In genomic region chr13:24831353-24832130, GRCm38 (mm10) we compare ENCODE assay signal across 8 mouse cellular contexts. TPM values are rescaled to one million over a fixed set of nuclear protein-coding genes. Genes with fewer than 3 reads are reported as not detected.
DNase-seq lines count a peak whose midpoint lies in the region; ATAC-seq and TF ChIP-seq lines count a peak whose summit lies in the region.

TSS of gene Acot13 (minus strand) at chr13:24831540.
TSS of gene Tdp2 (plus strand) at chr13:24831679.

- TF ChIP-seq CTCF in bone marrow macrophage, adult 2 months (IDR thresholded peaks at IDR 0.05; ENCODE audit: low read depth, low read length), result no peak
- TF ChIP-seq CTCF in embryonic fibroblast, embryonic 13.5 days (IDR thresholded peaks at IDR 0.05; ENCODE audit: borderline replicate concordance, insufficient read depth, low read length), result no peak

- H3K36me3 ChIP-seq in heart, embryonic 10.5 days, result peaks cover 5% of the 10 kb centered on the region
- peaks cover 6% of the 10 kb centered on the region; the same call in 1 of the 2 replicates for H3K36me3 ChIP-seq in kidney, embryonic 15.5 days

- WGBS in heart, embryonic 10.5 days, result under 1% methylated on average over 88 of the region's 90 CpGs
- under 1% methylated on average over 90 of the region's 90 CpGs for WGBS in kidney, embryonic 15.5 days

- no peaks in the 10 kb centered on the region for H3K27me3 ChIP-seq in heart, embryonic 10.5 days (ENCODE audit: insufficient read depth, poor library complexity, severe bottlenecking)
- no peaks in the 10 kb centered on the region for H3K27me3 ChIP-seq in kidney, embryonic 15.5 days

- H3K9me3 ChIP-seq in heart, embryonic 10.5 days, result no peaks in the 10 kb centered on the region
- no peaks in the 10 kb centered on the region for H3K9me3 ChIP-seq in kidney, embryonic 15.5 days (replicated peaks)

- H3K27ac ChIP-seq in bone marrow macrophage, adult 2 months (ENCODE audit: insufficient read depth, low read depth, low read length), result peak within 1 kb of the TSS; percentile 89
- peak within 1 kb of the TSS; percentile 30 for H3K27ac ChIP-seq in embryonic fibroblast, embryonic 13.5 days (ENCODE audit: insufficient read depth, low read length)
- peak within 1 kb of the TSS; percentile 97 for H3K27ac ChIP-seq in heart, embryonic 10.5 days
- peak within 1 kb of the TSS; percentile 97 for H3K27ac ChIP-seq in kidney, embryonic 15.5 days

- peak; percentile 97 for ATAC-seq in kidney, embryonic 15.5 days (replicated peaks; ENCODE audit: low FRiP score)
- peak; percentile 89 for ATAC-seq in monocyte, adult 5-6 weeks (replicated peaks; ENCODE audit: insufficient number of reproducible peaks, low FRiP score, low TSS enrichment, poor library complexity, severe bottlenecking)

- DNase-seq in A20 (ENCODE audit: low read depth, low spot score) (peak; percentile 98), liver (peak; percentile 100)
- DNase-seq in heart, embryonic 10.5 days (ENCODE audit: low spot score), result peak; percentile 99
- DNase-seq in spleen, postnatal 4 days (ENCODE audit: low spot score in 2 of 2), result peak; percentile 93 to 98

- H3K4me3 ChIP-seq in bone marrow macrophage, adult 2 months (ENCODE audit: insufficient read depth, low read length), result peak within 1 kb of the TSS; percentile 76
- peak within 1 kb of the TSS; percentile 96 for H3K4me3 ChIP-seq in embryonic fibroblast, embryonic 13.5 days (ENCODE audit: insufficient read depth, low read length)
- peak within 1 kb of the TSS; percentile 98 for H3K4me3 ChIP-seq in heart, embryonic 10.5 days
- H3K4me3 ChIP-seq in kidney, embryonic 15.5 days (replicated peaks), result peak within 1 kb of the TSS; percentile 85

- peak within 1 kb of the TSS; percentile 91 for H3K9ac ChIP-seq in kidney, embryonic 15.5 days

- TF ChIP-seq POLR2A in bone marrow macrophage, adult 2 months (IDR thresholded peaks at IDR 0.05; ENCODE audit: borderline replicate concordance, low read depth, low read length), result peak; percentile 67; the same call in 1 of the 2 replicates
- peak; percentile 84 for TF ChIP-seq POLR2A in embryonic fibroblast, embryonic 13.5 days (IDR thresholded peaks at IDR 0.05; ENCODE audit: low read depth, low read length)

- H3K4me2 ChIP-seq in kidney, embryonic 15.5 days, result peak within 1 kb of the TSS; percentile 65

- peaks cover 13% of the 10 kb centered on the region for H3K4me1 ChIP-seq in bone marrow macrophage, adult 2 months (ENCODE audit: control insufficient read depth, insufficient read depth, low read length)
- H3K4me1 ChIP-seq in embryonic fibroblast, embryonic 13.5 days (ENCODE audit: control insufficient read depth, insufficient read depth, low read length), result peaks cover 2% of the 10 kb centered on the region; the same call in 1 of the 2 replicates
- peaks cover 26% of the 10 kb centered on the region for H3K4me1 ChIP-seq in heart, embryonic 10.5 days
- peaks cover 20% of the 10 kb centered on the region for H3K4me1 ChIP-seq in kidney, embryonic 15.5 days

RNA-seq across cellular contexts. Expression of gene Acot13, which starts in this region (rescaled TPM):
- polyA plus RNA-seq in bone marrow macrophage, adult 2 months (2012; ENCODE audit: insufficient read depth, insufficient read length, missing spikeins), result 81.0 and 91.3 TPM in 2 replicates
- 49.0 and 54.7 TPM in 2 replicates for polyA plus RNA-seq in embryonic fibroblast, embryonic 13.5 days (2011; ENCODE audit: insufficient read length, low read depth, missing spikeins)
- polyA plus RNA-seq in heart, embryonic 10.5 days (2016; fragmentation: Nextera tagmentation; extraction: Ambion mirVana), result 116 and 174 TPM in 2 replicates
- polyA plus RNA-seq in kidney, embryonic 15.5 days (2015; fragmentation: Nextera tagmentation; extraction: Ambion mirVana), result 103 and 105 TPM in 2 replicates
- 27.0 to 33.5 TPM (median 33.2 TPM) in 3 replicates for total RNA-seq in monocyte, adult 5-6 weeks (2017)

RNA-seq across cellular contexts. Expression of gene Tdp2, which starts in this region (rescaled TPM):
- polyA plus RNA-seq in bone marrow macrophage, adult 2 months (2012; ENCODE audit: insufficient read depth, insufficient read length, missing spikeins), result 29.0 and 36.4 TPM in 2 replicates
- 36.3 and 41.3 TPM in 2 replicates for polyA plus RNA-seq in embryonic fibroblast, embryonic 13.5 days (2011; ENCODE audit: insufficient read length, low read depth, missing spikeins)
- polyA plus RNA-seq in heart, embryonic 10.5 days (2016; fragmentation: Nextera tagmentation; extraction: Ambion mirVana), result 39.7 and 57.2 TPM in 2 replicates
- 63.9 and 65.5 TPM in 2 replicates for polyA plus RNA-seq in kidney, embryonic 15.5 days (2015; fragmentation: Nextera tagmentation; extraction: Ambion mirVana)
- 44.8 to 50.7 TPM (median 49.0 TPM) in 3 replicates for total RNA-seq in monocyte, adult 5-6 weeks (2017)

Comparison
In these comparisons a context has a peak if more than half of its experiments do, and no peak if none do; other contexts are left out.
1. Peak in every context shown above with its lines: DNase-seq, ATAC-seq, H3K4me3 ChIP-seq and H3K27ac ChIP-seq.
2. H3K27ac ChIP-seq: peak in every context shown above with its lines; median percentile 97 in heart, embryonic 10.5 days; 97 in kidney, embryonic 15.5 days; 89 in bone marrow macrophage, adult 2 months; 30 in embryonic fibroblast, embryonic 13.5 days.